Mouse (Mus musculus): ENCODE results near the gene E030018B13Rik. TPM values are rescaled to one million over a fixed set of nuclear protein-coding genes. Genes with fewer than 3 reads are reported as not detected.

The E030018B13Rik gene
- polyA plus RNA-seq, 1 experiment, result not detected

- no peak overlapping the region for H3K4me3 ChIP-seq (ENCODE audit: low read depth, low read length)
- no peaks in the 10 kb centered on the region for H3K9me3 ChIP-seq (replicated peaks; ENCODE audit: control insufficient read depth, insufficient read depth, low read length, poor library complexity, severe bottlenecking)
- no peaks in the 10 kb centered on the region for H3K36me3 ChIP-seq (ENCODE audit: control insufficient read depth, insufficient read depth, low read length, poor library complexity, severe bottlenecking)
- no peak overlapping the region for H3K9ac ChIP-seq (ENCODE audit: low read depth, poor library complexity, severe bottlenecking)
- TF ChIP-seq CTCF (IDR thresholded peaks at IDR 0.05; ENCODE audit: low read depth, low read length) (no peak), POLR2A (IDR thresholded peaks at IDR 0.05; ENCODE audit: insufficient read depth, low read length) (no peak), EP300 (IDR thresholded peaks at IDR 0.05; ENCODE audit: insufficient read depth, low read depth, low read length) (no peak)
- no peaks in the 10 kb centered on the region for H3K27me3 ChIP-seq (ENCODE audit: control insufficient read depth, insufficient read depth, low read length, poor library complexity, severe bottlenecking)
- no peak overlapping the region for H3K27ac ChIP-seq (ENCODE audit: insufficient read depth, low read length)
- H3K4me1 ChIP-seq (ENCODE audit: control insufficient read depth, insufficient read depth, low read length), result peaks cover 10% of the 10 kb centered on the region
These were observed 11.0 kb upstream of the E030018B13Rik start for GRCm38 (mm10) chr7:63905642-63906041.

- H3K4me1 ChIP-seq (ENCODE audit: control insufficient read depth, insufficient read depth, low read length), result peaks cover 9% of the 10 kb centered on the region
- no peaks in the 10 kb centered on the region for H3K27me3 ChIP-seq (ENCODE audit: control insufficient read depth, insufficient read depth, low read length, poor library complexity, severe bottlenecking)
- H3K4me3 ChIP-seq (ENCODE audit: low read depth, low read length), result peak overlapping the region; percentile 6; the same call in 1 of the 2 replicates
- H3K9ac ChIP-seq (ENCODE audit: low read depth, poor library complexity, severe bottlenecking), result no peak overlapping the region
- TF ChIP-seq POLR2A (IDR thresholded peaks at IDR 0.05; ENCODE audit: insufficient read depth, low read length) (no peak), CTCF (IDR thresholded peaks at IDR 0.05; ENCODE audit: low read depth, low read length) (no peak), EP300 (IDR thresholded peaks at IDR 0.05; ENCODE audit: insufficient read depth, low read depth, low read length) (no peak)
- H3K27ac ChIP-seq (ENCODE audit: insufficient read depth, low read length), result peak overlapping the region; percentile 91
- no peaks in the 10 kb centered on the region for H3K9me3 ChIP-seq (replicated peaks; ENCODE audit: control insufficient read depth, insufficient read depth, low read length, poor library complexity, severe bottlenecking)
- no peaks in the 10 kb centered on the region for H3K36me3 ChIP-seq (ENCODE audit: control insufficient read depth, insufficient read depth, low read length, poor library complexity, severe bottlenecking)
These were observed 8.7 kb upstream of the E030018B13Rik start for GRCm38 (mm10) chr7:63907778-63908495.

GRCm38 (mm10) chr7:63908496-63909285 is 8.0 kb upstream of the E030018B13Rik start:
- Histone ChIP-seq H3K27ac (ENCODE audit: insufficient read depth, low read length) (peak overlapping the region; percentile 91), H3K9me3 (replicated peaks; ENCODE audit: control insufficient read depth, insufficient read depth, low read length, poor library complexity, severe bottlenecking) (no peaks in the 10 kb centered on the region), H3K9ac (ENCODE audit: low read depth, poor library complexity, severe bottlenecking) (no peak overlapping the region), H3K4me3 (ENCODE audit: low read depth, low read length) (peak overlapping the region; percentile 62), H3K27me3 (ENCODE audit: control insufficient read depth, insufficient read depth, low read length, poor library complexity, severe bottlenecking) (no peaks in the 10 kb centered on the region), H3K36me3 (ENCODE audit: control insufficient read depth, insufficient read depth, low read length, poor library complexity, severe bottlenecking) (no peaks in the 10 kb centered on the region), H3K4me1 (ENCODE audit: control insufficient read depth, insufficient read depth, low read length) (peaks cover 13% of the 10 kb centered on the region)
- TF ChIP-seq EP300 (IDR thresholded peaks at IDR 0.05; ENCODE audit: insufficient read depth, low read depth, low read length) (0 out of 2 replicates have a peak, but pooled peaks have one; percentile 9), CTCF (IDR thresholded peaks at IDR 0.05; ENCODE audit: low read depth, low read length) (no peak)

GRCm38 (mm10) chr7:63910225-63910624 is 6.4 kb upstream of the E030018B13Rik start:
- Histone ChIP-seq H3K9me3 (replicated peaks; ENCODE audit: control insufficient read depth, insufficient read depth, low read length, poor library complexity, severe bottlenecking) (no peaks in the 10 kb centered on the region), H3K27ac (ENCODE audit: insufficient read depth, low read length) (no peak overlapping the region)

GRCm38 (mm10) chr7:63910912-63911311 is 5.7 kb upstream of the E030018B13Rik start:
- H3K36me3 ChIP-seq (ENCODE audit: control insufficient read depth, insufficient read depth, low read length, poor library complexity, severe bottlenecking), result no peaks in the 10 kb centered on the region
- peak overlapping the region; percentile 11; the same call in 1 of the 2 replicates for H3K27ac ChIP-seq (ENCODE audit: insufficient read depth, low read length)
- TF ChIP-seq CTCF (IDR thresholded peaks at IDR 0.05; ENCODE audit: low read depth, low read length), result no peak
- TF ChIP-seq EP300 (IDR thresholded peaks at IDR 0.05; ENCODE audit: insufficient read depth, low read depth, low read length), result no peak
- no peak for TF ChIP-seq POLR2A (IDR thresholded peaks at IDR 0.05; ENCODE audit: insufficient read depth, low read length)
- peaks cover 14% of the 10 kb centered on the region for H3K4me1 ChIP-seq (ENCODE audit: control insufficient read depth, insufficient read depth, low read length)
- H3K9ac ChIP-seq (ENCODE audit: low read depth, poor library complexity, severe bottlenecking), result no peak overlapping the region
- H3K9me3 ChIP-seq (replicated peaks; ENCODE audit: control insufficient read depth, insufficient read depth, low read length, poor library complexity, severe bottlenecking), result no peaks in the 10 kb centered on the region
- no peak overlapping the region for H3K4me3 ChIP-seq (ENCODE audit: low read depth, low read length)
- H3K27me3 ChIP-seq (ENCODE audit: control insufficient read depth, insufficient read depth, low read length, poor library complexity, severe bottlenecking), result no peaks in the 10 kb centered on the region

More at GRCm38 (mm10) chr7:63910225-63910624, 6.4 kb upstream of the E030018B13Rik start:
- Histone ChIP-seq H3K9ac (ENCODE audit: low read depth, poor library complexity, severe bottlenecking) (no peak overlapping the region), H3K4me3 (ENCODE audit: low read depth, low read length) (no peak overlapping the region), H3K4me1 (ENCODE audit: control insufficient read depth, insufficient read depth, low read length) (peaks cover 14% of the 10 kb centered on the region), H3K36me3 (ENCODE audit: control insufficient read depth, insufficient read depth, low read length, poor library complexity, severe bottlenecking) (no peaks in the 10 kb centered on the region), H3K27me3 (ENCODE audit: control insufficient read depth, insufficient read depth, low read length, poor library complexity, severe bottlenecking) (no peaks in the 10 kb centered on the region)
- TF ChIP-seq EP300 (IDR thresholded peaks at IDR 0.05; ENCODE audit: insufficient read depth, low read depth, low read length) (no peak), CTCF (IDR thresholded peaks at IDR 0.05; ENCODE audit: low read depth, low read length) (no peak), POLR2A (IDR thresholded peaks at IDR 0.05; ENCODE audit: insufficient read depth, low read length) (no peak)

All from ES-Bruce4 (cell line).